Mouse (Mus musculus): Measurements from ENCODE around the gene Ift80. TPM values are rescaled to one million over a fixed set of nuclear protein-coding genes. Genes with fewer than 3 reads are reported as not detected.
A peak's percentile ranks its signal among the peaks of the same experiment; 100 is the strongest.
"Not testable (repeated sequence)": the region's sequence is repeated elsewhere in the genome, so short reads cannot be mapped to it uniquely, and the experiment has no call there.

The Ift80 gene
- polyA plus RNA-seq, 1 experiment from 2014 or later, result 15.9 TPM

DNA sequence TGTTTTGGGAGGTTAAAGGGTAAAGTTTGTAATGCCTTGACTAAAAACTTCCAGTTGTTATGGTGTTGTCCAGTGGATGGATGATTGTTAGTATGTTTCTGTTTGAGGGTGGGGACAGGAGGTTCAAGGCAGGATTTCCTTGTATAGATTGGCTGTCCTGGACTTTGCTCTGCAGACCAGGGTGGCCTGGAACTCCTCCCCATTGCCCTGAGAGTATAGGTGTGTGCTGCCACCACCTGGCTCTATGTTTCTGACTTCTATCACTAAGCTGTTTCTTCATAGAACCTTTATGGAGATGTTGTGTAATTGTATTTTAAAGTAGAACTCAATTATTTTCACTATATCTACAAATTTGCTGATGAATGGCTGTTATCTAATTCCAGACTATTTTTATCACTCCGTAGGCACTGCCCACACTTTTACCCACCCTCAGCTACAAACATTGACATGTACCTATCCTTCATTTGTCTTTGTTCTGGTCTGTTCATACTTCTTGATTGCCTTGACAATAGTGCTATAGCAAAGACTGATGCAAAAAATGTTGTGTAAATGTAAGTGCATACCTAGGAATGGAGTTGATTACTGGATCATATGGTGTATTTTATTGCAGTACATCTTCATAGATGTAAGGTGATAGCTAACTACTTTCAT, 21.9 kb upstream of the Ift80 start:
- ATAC-seq (ENCODE audit: low FRiP score), result no peak
- H3K27ac ChIP-seq, result no peak overlapping the region
- H3K9me3 ChIP-seq (replicated peaks), result no peaks in the 10 kb centered on the region
- H3K4me3 ChIP-seq, result no peak overlapping the region
- 88% methylated on average over 1 of the region's 1 CpGs for WGBS
- no peak overlapping the region for H3K4me2 ChIP-seq (replicated peaks)
- no peaks in the 10 kb centered on the region for H3K4me1 ChIP-seq
- H3K36me3 ChIP-seq, result peaks cover 40% of the 10 kb centered on the region
- no peaks in the 10 kb centered on the region for H3K27me3 ChIP-seq
- no peak overlapping the region for H3K9ac ChIP-seq

DNA sequence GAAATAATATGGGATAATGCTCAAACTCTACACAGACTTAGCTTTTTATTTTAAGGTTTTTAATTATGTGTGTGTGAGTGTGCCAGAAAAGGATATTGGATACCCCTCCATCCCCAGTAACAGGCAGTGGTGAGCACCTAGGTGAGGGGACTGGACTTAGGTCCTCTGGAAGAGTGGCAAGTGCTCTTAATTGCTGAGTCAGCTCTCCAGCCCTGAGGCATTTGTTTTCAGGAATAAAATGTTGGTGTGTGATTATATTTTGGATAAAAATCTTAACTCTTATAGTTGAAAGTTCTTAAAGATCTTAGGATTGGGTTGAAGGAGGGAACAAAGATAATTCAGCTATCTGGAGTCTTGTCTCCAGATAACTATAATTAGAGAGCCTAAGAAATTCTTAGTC, 16.4 kb upstream of the Ift80 start:
- no peak for ATAC-seq (ENCODE audit: low FRiP score)
- H3K36me3 ChIP-seq, result peaks cover 33% of the 10 kb centered on the region
- H3K9me3 ChIP-seq (replicated peaks), result no peaks in the 10 kb centered on the region
- H3K27ac ChIP-seq, result no peak overlapping the region
- no peak overlapping the region for H3K4me2 ChIP-seq (replicated peaks)
- no peaks in the 10 kb centered on the region for H3K4me1 ChIP-seq
- no peaks in the 10 kb centered on the region for H3K27me3 ChIP-seq
- H3K4me3 ChIP-seq, result no peak overlapping the region
- no peak overlapping the region for H3K9ac ChIP-seq

DNA sequence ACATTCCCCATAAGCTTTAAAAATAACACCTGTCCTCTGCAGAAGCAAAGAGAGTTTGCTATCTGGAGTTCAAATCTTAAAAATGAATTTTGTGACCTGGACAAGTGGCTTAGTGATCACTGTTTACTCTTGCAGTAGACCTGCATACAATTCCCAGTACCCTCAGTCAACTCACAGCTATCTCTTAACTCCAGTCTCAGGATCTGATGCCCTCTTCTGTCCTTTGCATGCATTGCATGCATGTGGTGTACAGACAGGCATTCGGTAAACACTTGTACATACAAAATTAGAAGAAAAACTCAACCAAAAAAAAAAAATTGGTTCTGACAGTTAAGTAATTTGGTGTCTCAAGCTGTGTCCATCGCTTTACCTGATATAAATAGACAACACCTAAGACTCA, 15.9 kb upstream of the Ift80 start:
- H3K27ac ChIP-seq, result no peak overlapping the region
- H3K4me2 ChIP-seq (replicated peaks), result no peak overlapping the region
- no peaks in the 10 kb centered on the region for H3K4me1 ChIP-seq
- peaks cover 30% of the 10 kb centered on the region for H3K36me3 ChIP-seq
- no peak for ATAC-seq (ENCODE audit: low FRiP score)
- no peak overlapping the region for H3K9ac ChIP-seq
- H3K27me3 ChIP-seq, result no peaks in the 10 kb centered on the region
- 88% methylated on average over 2 of the region's 2 CpGs for WGBS
- no peak overlapping the region for H3K4me3 ChIP-seq
- no peaks in the 10 kb centered on the region for H3K9me3 ChIP-seq (replicated peaks)

DNA sequence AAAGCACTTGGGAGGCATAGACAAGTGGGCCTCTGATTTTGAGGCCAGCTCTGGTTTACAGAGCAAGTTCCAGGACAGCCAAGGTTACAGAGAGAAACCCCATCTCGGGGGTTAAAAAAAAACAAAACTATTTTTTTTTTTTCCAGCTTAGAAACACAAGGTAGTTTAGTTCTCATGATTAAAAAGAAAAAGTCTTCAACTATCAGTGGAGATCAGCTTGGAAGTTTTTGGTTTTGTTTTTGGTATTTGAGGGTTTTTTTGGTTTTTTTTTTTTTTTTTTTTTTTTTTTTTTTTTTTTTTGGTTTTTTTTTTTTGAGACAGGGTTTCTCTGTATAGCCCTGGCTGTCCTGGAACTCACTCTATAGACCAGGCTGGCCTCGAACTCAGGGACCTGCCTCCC, 14.3 kb upstream of the Ift80 start:
- ATAC-seq (ENCODE audit: low FRiP score); H3K27me3 ChIP-seq; H3K4me1 ChIP-seq; H3K27ac ChIP-seq; H3K4me2 ChIP-seq (replicated peaks); H3K9ac ChIP-seq; H3K4me3 ChIP-seq; H3K9me3 ChIP-seq (replicated peaks): not testable (repeated sequence)
- WGBS, result 96% methylated on average over 2 of the region's 2 CpGs
- peaks cover 26% of the 10 kb centered on the region for H3K36me3 ChIP-seq

DNA sequence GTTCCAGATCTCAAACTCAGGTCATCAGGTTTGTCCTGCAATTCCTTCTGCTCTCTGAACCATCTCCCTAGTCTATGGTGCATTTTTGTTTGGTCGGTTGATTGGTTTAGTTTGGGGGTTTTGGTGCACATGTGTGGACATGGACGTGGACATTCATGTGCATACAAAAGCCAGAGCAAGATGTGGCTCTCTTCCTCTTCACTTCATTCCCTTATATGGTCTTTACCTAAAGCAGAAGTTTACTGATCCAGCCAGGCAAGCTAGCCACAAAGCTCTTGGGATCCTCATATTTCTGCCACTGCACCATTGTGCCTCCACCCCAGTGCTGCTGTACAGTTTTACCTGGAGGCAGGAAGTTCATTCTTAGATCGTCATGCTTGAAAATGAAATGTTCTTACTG, 12.8 kb upstream of the Ift80 start:
- no peak overlapping the region for H3K9ac ChIP-seq
- H3K27ac ChIP-seq, result no peak overlapping the region
- H3K9me3 ChIP-seq (replicated peaks), result no peaks in the 10 kb centered on the region
- H3K4me3 ChIP-seq, result no peak overlapping the region
- peaks cover 24% of the 10 kb centered on the region for H3K36me3 ChIP-seq
- H3K4me2 ChIP-seq (replicated peaks), result no peak overlapping the region
- 92% methylated on average over 3 of the region's 3 CpGs for WGBS
- H3K27me3 ChIP-seq, result no peaks in the 10 kb centered on the region
- no peak for ATAC-seq (ENCODE audit: low FRiP score)
- no peaks in the 10 kb centered on the region for H3K4me1 ChIP-seq

DNA sequence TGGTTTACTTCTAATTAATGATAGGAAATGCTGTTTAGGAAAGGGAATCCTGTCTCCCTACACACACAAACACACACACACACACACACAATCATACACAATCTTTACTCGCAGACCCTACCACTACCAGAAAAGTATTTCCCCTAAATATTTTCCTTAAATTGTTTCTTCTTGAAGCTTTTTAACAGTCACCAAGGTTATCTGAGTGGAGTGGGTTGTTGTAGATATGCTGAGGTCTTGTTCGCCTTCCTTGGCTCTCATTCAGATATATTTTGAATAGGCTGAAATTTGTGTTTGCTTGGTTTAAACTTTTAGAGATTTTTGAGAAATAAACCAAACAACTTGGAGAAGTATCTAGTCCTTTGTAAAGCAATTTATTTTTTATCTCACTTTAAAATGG, 4.5 kb upstream of the Ift80 start:
- no peaks in the 10 kb centered on the region for H3K9me3 ChIP-seq (replicated peaks)
- no peak overlapping the region for H3K9ac ChIP-seq
- WGBS, result 99% methylated on average over 2 of the region's 2 CpGs
- peaks cover 11% of the 10 kb centered on the region for H3K4me1 ChIP-seq
- no peak for ATAC-seq (ENCODE audit: low FRiP score)
- no peak overlapping the region for H3K27ac ChIP-seq
- H3K4me2 ChIP-seq (replicated peaks), result no peak overlapping the region
- H3K4me3 ChIP-seq, result no peak overlapping the region
- no peaks in the 10 kb centered on the region for H3K27me3 ChIP-seq
- peaks cover 3% of the 10 kb centered on the region; the same call in 1 of the 2 replicates for H3K36me3 ChIP-seq

DNA sequence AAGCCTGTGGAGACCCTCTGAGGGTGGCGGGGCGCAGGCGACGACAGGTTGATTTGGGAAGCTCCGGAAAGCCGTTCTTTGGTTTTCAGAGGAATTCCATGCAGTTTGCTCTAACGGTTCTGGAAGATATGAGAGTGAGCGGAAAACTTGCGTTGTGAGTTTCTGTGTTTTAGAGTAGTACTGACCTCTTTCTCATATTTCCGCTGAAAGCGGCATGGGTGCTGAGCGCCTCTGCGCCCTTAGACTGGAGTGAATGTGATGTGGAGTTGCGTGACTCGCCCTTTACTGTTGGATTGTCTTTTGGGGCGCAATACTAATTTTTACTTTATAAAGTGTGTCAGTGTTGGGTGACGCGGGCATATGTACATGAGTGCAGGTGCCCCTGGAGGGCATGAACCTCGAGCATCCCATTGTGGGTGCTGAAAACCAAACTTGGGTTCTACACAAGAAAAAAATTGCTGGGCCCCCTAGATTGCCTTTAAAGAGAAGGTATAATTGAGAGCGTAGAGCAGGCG, 1.9 kb upstream of the Ift80 start:
- H3K27me3 ChIP-seq, result no peaks in the 10 kb centered on the region
- H3K4me3 ChIP-seq, result peak overlapping the region; percentile 95
- peak overlapping the region; percentile 87 for H3K9ac ChIP-seq
- H3K4me1 ChIP-seq, result peaks cover 13% of the 10 kb centered on the region
- peak overlapping the region; percentile 87 for H3K4me2 ChIP-seq (replicated peaks)
- no peaks in the 10 kb centered on the region for H3K36me3 ChIP-seq
- H3K9me3 ChIP-seq (replicated peaks), result no peaks in the 10 kb centered on the region
- peak overlapping the region; percentile 86; the same call in 1 of the 2 replicates for H3K27ac ChIP-seq
- WGBS, result 8% methylated on average over 21 of the region's 21 CpGs
- ATAC-seq (ENCODE audit: low FRiP score), result no peak

DNA sequence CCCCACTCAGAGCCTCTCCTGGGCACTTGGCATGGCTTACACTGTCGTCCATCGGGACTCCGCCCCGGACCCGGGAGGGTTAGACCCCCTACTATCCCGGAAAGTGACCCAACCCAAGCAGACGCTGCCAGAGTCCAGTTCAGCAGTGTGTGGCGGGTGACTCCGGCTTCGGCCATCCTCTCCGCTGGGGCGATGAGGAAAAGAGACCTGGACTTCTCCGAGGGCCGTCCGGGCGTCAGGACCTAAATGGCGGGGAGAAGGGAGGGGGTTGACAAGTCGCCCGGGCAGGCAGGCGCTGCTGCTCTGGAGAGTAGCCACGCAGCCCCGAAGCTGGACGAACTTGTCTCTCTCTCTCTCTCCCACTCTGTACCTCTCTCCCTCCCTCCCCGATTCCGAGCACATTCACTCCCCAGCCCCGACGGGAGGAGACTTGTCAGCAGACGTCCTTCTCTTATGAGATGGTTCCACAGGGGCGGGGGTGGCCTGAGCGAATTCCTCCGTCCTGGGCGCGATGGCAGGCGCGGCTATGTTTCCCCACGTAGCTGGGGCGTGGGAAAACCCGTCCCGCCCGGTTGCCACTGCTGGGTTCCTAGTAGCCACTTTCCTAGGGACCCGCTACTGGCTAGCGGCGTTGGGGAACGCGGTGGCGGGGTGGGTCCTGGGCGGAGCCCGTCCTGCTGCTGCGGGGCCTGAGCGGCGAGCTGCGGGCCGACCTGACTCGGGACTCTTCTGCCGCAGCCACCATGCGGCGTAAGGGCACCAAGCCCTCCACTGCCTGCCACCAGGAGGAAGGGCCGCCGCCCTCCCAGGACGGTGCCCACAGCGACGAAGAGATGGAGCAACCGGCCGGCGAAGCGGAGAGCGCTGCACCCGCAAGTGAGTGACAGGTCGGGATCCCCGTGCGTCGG, 1.2 kb upstream of the Ift80 start:
- no peaks in the 10 kb centered on the region for H3K27me3 ChIP-seq
- WGBS, result under 1% methylated on average over 72 of the region's 72 CpGs
- H3K4me2 ChIP-seq (replicated peaks), result peak overlapping the region; percentile 87
- peak overlapping the region; percentile 95 for H3K4me3 ChIP-seq
- no peaks in the 10 kb centered on the region for H3K36me3 ChIP-seq
- H3K27ac ChIP-seq, result peak overlapping the region; percentile 86
- no peaks in the 10 kb centered on the region for H3K9me3 ChIP-seq (replicated peaks)
- H3K9ac ChIP-seq, result peak overlapping the region; percentile 87
- peaks cover 13% of the 10 kb centered on the region for H3K4me1 ChIP-seq
- ATAC-seq (ENCODE audit: low FRiP score), result peak; percentile 65

DNA sequence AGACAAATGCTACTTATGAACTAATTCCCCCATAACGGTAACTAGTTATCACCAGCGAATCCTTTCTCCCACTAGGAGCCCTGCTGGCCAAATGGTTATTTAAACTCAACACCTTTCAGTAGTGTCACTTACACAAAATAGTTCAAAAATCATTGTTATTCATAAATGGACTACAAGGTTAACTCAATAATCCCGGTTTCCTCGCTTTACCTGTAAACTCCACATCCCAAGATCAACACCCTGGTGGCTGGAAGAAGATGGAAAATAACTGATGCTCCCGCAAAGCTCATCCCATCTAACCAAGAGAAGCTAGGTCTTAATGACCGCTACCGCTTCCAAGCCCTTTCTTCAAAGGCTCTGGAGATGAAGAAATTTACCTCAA, 324 bp downstream of the Ift80 start:
- Histone ChIP-seq H3K4me1 (peaks cover 13% of the 10 kb centered on the region), H3K4me2 (replicated peaks) (peak overlapping the region; percentile 59), H3K9ac (peak overlapping the region; percentile 57), H3K9me3 (replicated peaks) (no peaks in the 10 kb centered on the region), H3K36me3 (no peaks in the 10 kb centered on the region), H3K27ac (peak overlapping the region; percentile 62; the same call in 1 of the 2 replicates), H3K27me3 (no peaks in the 10 kb centered on the region), H3K4me3 (peak overlapping the region; percentile 95)
- WGBS, result 1% methylated on average over 7 of the region's 7 CpGs
- ATAC-seq (ENCODE audit: low FRiP score), result no peak; the same call in 1 of the 2 replicates

DNA sequence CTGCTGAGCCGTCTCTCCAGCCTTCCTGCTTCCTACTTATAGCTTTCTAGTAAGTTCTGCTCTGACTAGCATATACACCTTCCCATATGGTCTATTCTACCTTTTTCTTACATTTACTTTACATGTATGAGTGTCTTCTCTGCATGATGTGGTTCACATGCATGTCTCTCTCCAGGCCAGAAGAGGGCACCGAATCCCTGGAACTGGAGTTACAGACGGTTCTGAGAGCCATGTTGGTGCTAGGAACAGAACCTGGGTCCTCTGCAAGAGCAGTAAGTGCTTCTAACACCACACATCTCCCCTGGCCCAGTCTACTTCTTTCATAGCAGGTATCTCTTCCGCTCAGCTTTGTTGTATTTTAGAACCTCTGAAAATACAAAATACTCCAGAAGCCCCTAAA, 1.6 kb downstream of the Ift80 start:
- Histone ChIP-seq H3K4me1 (peaks cover 13% of the 10 kb centered on the region), H3K36me3 (no peaks in the 10 kb centered on the region), H3K4me2 (replicated peaks) (no peak overlapping the region), H3K27me3 (no peaks in the 10 kb centered on the region), H3K27ac (no peak overlapping the region), H3K9me3 (replicated peaks) (no peaks in the 10 kb centered on the region), H3K4me3 (no peak overlapping the region), H3K9ac (no peak overlapping the region)
- no peak for ATAC-seq (ENCODE audit: low FRiP score)
- 88% methylated on average over 4 of the region's 4 CpGs for WGBS

DNA sequence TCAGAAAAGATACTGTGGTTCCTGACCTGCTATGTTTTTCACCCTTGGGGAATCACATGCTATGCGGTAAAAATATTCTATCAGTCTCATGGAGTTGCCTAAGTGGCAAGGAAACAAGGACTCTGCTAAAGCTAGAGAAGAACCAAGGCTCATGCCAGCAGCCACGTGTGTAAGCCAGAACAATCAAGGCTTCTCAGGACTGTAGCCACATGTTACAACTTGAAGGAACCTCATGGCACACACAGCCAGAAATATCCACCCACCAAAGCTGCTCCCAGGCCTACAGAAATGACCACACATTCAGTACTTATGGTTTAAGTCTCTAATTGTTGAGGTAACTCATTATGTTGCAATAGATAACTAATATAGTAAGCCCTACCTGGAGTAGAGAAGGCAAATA, 17.8 kb downstream of the Ift80 start:
- Histone ChIP-seq H3K9me3 (replicated peaks) (no peaks in the 10 kb centered on the region), H3K27me3 (no peaks in the 10 kb centered on the region), H3K4me3 (no peak overlapping the region), H3K4me2 (replicated peaks) (no peak overlapping the region), H3K27ac (no peak overlapping the region), H3K9ac (no peak overlapping the region), H3K36me3 (0 out of 2 replicates have a peak, but pooled peaks cover 2% of the 10 kb centered on the region), H3K4me1 (no peaks in the 10 kb centered on the region)
- no peak for ATAC-seq (ENCODE audit: low FRiP score)
- 91% methylated on average over 2 of the region's 2 CpGs for WGBS

DNA sequence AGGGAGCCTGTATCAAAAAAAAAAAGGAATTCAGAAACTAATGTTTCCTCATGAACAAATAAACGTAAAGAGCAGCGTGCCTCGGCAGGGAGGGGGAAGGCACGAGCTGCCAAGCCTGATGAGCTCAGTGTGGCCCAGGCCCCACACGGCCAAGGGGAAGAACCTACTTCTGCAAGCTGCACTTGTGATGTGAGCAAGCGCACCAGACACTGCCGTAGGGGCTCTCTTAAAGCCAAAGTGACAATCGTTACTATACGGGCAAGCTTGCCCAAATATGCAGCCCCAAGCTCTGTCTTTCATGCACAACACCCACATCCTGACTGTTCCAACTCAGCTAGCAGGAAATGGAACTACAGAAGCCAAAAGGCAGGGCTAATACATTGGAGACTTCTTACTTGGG, 23.5 kb downstream of the Ift80 start:
- Histone ChIP-seq H3K4me3 (no peak overlapping the region), H3K9ac (no peak overlapping the region), H3K27me3 (no peaks in the 10 kb centered on the region), H3K9me3 (replicated peaks) (no peaks in the 10 kb centered on the region), H3K27ac (no peak overlapping the region), H3K36me3 (peaks cover 4% of the 10 kb centered on the region; the same call in 1 of the 2 replicates), H3K4me2 (replicated peaks) (no peak overlapping the region), H3K4me1 (no peaks in the 10 kb centered on the region)
- WGBS, result 79% methylated on average over 9 of the region's 9 CpGs
- no peak for ATAC-seq (ENCODE audit: low FRiP score)
